Mouse (Mus musculus) spleen, embryonic (tissue): ENCODE measurements at regions not wholly inside any gene's neighbourhood (a gene's known extent, or its start where the extent isn't known, plus 50 kb on each side); places are given as distances from the start of the nearest gene placed in this dataset.

ENCODE experiments used
- CTCF ChIA-PET: fragments of 350-600 bp; sonication (Branson Sonifier 250); formaldehyde crosslinking; loops from one replicate; lab custom pipeline; 2022; lab: Charles Lee

- CTCF ChIA-PET = no interaction called here
Measured at GRCm38 (mm10) chr11:54195954-54196353, 53.5 kb downstream of the Csf2 start.

- CTCF ChIA-PET = no interaction called here
Measured at GRCm38 (mm10) chr11:54194733-54195132, 54.7 kb downstream of the Csf2 start.

DNA sequence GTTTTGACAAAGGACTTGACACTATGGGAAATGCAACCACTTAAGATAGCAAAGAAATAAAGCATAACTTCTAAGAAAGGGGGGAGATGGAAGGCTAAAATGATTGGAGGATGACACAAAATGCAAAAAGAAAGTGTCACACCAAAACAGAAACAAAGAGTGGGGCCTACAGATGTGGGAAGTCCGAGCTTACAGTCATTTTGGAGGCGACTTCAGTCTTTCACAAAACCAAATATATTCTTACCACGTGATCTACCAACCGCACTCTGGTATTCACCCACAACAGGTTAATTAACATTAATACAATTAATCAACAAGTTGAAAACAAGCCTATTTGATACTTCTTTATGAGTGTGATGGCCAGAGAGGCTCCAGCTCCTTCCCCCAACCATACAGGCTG, 57.2 kb downstream of the Csf2 start:
- CTCF ChIA-PET = no interaction called here

GRCm38 (mm10) chr11:54187826-54188225, 61.6 kb downstream of the Csf2 start:
- CTCF ChIA-PET = no interaction called here

DNA sequence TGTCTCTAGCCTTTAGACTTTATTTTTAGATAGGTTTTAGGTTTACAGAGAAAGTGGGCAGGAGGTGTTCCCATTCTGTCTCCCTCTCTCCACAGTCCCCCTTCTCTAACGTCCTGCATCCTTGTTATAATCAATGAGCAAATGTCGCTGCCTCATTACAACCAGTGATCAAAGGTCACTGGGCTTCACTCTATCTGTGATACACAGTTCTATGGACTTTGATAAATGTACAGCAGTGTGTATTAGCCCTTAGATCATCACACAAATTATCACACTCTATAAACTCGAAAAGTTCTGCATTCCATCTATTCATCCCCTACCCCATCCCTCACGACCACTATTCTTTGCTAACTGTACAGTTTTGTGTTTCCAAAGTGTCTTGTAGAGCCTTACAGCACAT, 62.1 kb downstream of the Csf2 start:
- CTCF ChIA-PET = no interaction called here

DNA sequence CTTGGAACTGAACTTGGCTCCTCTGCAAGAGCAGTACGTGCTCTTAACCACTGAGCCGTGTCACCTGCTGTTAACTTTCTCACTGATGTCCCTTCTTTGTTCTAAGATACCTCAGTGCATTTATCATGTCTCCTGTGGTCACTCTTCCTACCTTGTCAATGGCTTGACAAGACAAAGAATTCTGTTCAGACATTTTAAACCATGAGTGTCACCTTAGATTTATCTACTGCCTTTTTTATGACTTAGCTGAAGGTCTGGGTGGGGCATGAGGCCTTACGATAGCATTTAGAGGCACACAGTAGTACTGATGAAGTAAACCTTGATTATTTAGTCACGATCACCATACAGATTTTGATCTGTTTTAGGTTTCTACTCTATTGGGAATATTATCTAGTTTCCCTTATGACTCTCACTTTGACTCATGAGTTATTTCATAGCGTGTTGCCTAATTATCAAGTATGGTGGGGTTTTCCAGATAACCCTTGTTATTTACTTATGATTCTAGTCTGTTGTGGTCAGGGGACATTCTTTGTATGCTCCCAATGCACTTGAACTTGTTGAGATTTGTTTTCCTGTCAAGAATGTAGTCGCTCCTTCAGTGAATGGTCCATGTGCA, 63.6 kb downstream of the Csf2 start:
- CTCF ChIA-PET = interaction anchor here (0.6 kb wide), 1 partner anchor 55 kb away, joined by 3 read pairs; no protein-coding TSS in a partner anchor

GRCm38 (mm10) chr11:54181696-54182323, 67.7 kb downstream of the Csf2 start:
- CTCF ChIA-PET = no interaction called here
